Mouse (Mus musculus): ENCODE data around the gene Ddx25.

DNA sequence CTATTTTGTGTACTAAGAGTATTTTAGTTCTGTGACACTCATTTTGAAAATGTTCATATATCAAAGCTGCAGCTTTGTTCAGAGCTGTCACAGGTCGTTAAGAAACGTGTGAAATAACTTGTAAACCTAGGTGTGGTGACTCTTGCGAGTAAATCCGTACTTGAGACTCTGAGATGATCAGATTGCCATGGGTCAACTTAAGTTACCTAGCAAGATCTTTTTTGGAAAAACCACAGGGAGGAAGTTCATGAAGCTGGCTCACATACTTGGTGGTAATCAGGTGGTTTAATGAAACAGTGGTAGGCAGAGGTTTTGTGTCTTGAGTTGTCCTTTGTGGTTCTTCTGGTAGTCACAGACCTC, 64.6 kb downstream of the Ddx25 start:
- no peak for TF ChIP-seq HCFC1 (IDR thresholded peaks at IDR 0.05; ENCODE audit: borderline replicate concordance, insufficient read depth, low read length)
- no peak for TF ChIP-seq ZC3H11A (IDR thresholded peaks at IDR 0.05; ENCODE audit: borderline replicate concordance, low read depth, low read length)

Data from ES-E14 (cell line).